Mouse (Mus musculus) intestine, embryonic 14.5 days (tissue): ENCODE measurements around the gene Olfr1388. TPM values are rescaled to one million over a fixed set of nuclear protein-coding genes. Genes with fewer than 3 reads are reported as not detected.
"Not testable (repeated sequence)": the region's sequence is repeated elsewhere in the genome, so short reads cannot be mapped to it uniquely, and the experiment has no call there.

Source experiments
- ATAC-seq: fragments of 200-750 bp; cut with Nextera tagmentation; replicated peaks from 2 replicates; pipeline ENCODE4 v1.8.0; 2017; ENCODE audit warnings: low read depth, moderate number of reproducible peaks, moderate TSS enrichment, moderate library complexity; ENCODE audit not compliant: low FRiP score, low TSS enrichment
- DNase-seq: peaks from one replicate; pipeline ENCODE4 v3.0.0-alpha.2; 2018; ENCODE audit warnings: low spot score
- H3K27ac ChIP-seq: fragments of 300-500 bp; sonication (generic); 2 replicates; pipeline ENCODE4 v1.5.1; 2014; ENCODE audit warnings: low read depth, mild to moderate bottlenecking, control low read depth
- H3K27me3 ChIP-seq: fragments of 300-500 bp; sonication (generic); replicated peaks from 2 replicates; pipeline ENCODE4 v1.6.1; 2014; ENCODE audit warnings: low read length, control low read depth; ENCODE audit not compliant: control insufficient read depth, insufficient read depth
- H3K36me3 ChIP-seq: fragments of 300-500 bp; sonication (generic); 2 replicates; pipeline ENCODE4 v1.6.1; 2014; ENCODE audit warnings: low read length, control low read depth; ENCODE audit not compliant: control insufficient read depth, insufficient read depth
- H3K4me1 ChIP-seq: fragments of 300-500 bp; sonication (generic); replicated peaks from 2 replicates; pipeline ENCODE4 v1.6.1; 2014; ENCODE audit warnings: low read length, control low read depth, mixed read lengths; ENCODE audit not compliant: control insufficient read depth, insufficient read depth
- H3K4me2 ChIP-seq: fragments of 300-500 bp; sonication (generic); 2 replicates; pipeline ENCODE4 v1.6.1; 2014; ENCODE audit warnings: low read length
- H3K4me3 ChIP-seq: fragments of 300-500 bp; sonication (generic); 2 replicates; pipeline ENCODE4 v1.5.1; 2014; ENCODE audit warnings: low read depth, low read length, control low read depth, mixed read lengths
- H3K9ac ChIP-seq: fragments of 300-500 bp; sonication (generic); 2 replicates; pipeline ENCODE4 v1.6.1; 2014; ENCODE audit warnings: mild to moderate bottlenecking, low read length
- H3K9me3 ChIP-seq: fragments of 300-500 bp; sonication (generic); 2 replicates; pipeline ENCODE4 v1.6.1; 2016; ENCODE audit warnings: low read length, control low read depth; ENCODE audit not compliant: control insufficient read depth
- WGBS: fragments of 180-500 bp; shearing (Covaris S2); extraction: QIAGEN DNeasy Blood & Tissue Kit; methylation state at CpG from one replicate; pipeline ENCODE4 v1.1.7; 2014; 5-methylcytosine and 5-hydroxymethylcytosine counted together
- polyA plus RNA-seq: library from polyadenylated mRNA; unstranded; fragments of >200 nt; fragmentation: Nextera tagmentation; extraction: Ambion mirVana; gene quantifications from 2 replicates; pipeline ENCODE4 v1.2.1, GENCODE M21; 2014

The Olfr1388 gene
- polyA plus RNA-seq, 1 experiment from 2014 or later = 0.15 TPM

DNA sequence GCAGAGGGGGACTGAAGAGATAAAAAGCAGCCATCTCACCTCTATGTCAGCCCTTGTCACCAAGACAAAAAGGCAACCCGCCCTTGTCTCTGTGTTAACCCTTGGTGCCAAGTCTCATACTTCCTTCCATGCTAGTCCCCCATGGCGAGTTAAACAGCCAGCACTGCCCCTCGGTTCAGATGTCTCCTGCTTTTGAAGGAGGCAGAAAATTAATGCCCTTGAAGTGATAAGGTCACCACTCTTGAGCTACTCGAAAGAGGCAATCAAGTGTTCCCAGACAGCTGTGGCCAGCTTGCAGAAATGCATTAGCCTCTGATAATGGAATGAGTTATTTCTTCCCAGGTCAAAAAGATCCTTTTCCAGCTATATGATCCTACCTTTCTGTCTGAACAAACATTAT, 49.5 kb downstream of the Olfr1388 start:
- Histone ChIP-seq H3K9ac (no peak overlapping the region), H3K4me1 (no peaks in the 10 kb centered on the region), H3K27me3 (no peaks in the 10 kb centered on the region), H3K9me3 (no peaks in the 10 kb centered on the region), H3K4me3 (no peak overlapping the region), H3K27ac (no peak overlapping the region), H3K36me3 (no peaks in the 10 kb centered on the region), H3K4me2 (no peak overlapping the region)
- no peak for DNase-seq
- ATAC-seq = no peak
- 41% methylated on average over 4 of the region's 4 CpGs for WGBS

DNA sequence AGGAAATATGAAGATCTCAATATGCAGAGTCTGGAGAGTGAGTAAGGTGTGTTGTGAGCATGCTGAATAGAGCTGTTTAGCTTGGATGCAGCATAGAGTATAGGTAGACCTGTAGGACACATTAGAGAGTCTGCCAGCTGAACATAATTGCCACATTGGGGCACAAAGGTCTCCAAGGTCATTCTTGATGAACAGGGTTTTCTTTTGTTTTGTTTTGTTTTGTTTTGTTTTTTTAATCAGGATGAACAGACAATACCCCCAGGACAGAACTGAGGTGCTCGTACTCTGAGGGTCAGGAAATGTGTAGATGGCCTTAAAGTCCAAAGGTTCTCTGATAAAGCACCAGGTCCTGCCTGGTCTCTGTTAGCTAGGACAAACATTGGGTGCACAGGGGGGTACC, 52.3 kb downstream of the Olfr1388 start, which contains the start of gene Olfr1385:
Gene Olfr1385 (plus strand): TSS at position 301 of the 400 bp plus-strand sequence.
- H3K4me2 ChIP-seq, ATAC-seq, H3K36me3 ChIP-seq, H3K27ac ChIP-seq, H3K4me3 ChIP-seq, H3K9me3 ChIP-seq, H3K9ac ChIP-seq, DNase-seq, H3K4me1 ChIP-seq, H3K27me3 ChIP-seq: not testable (repeated sequence)
- WGBS = 72% methylated on average over 1 of the region's 1 CpGs

Other genes with a start within 250 kb of the Olfr1388 start
- gene Btnl9, start 249.5 kb upstream of the Olfr1388 start, polyA plus RNA-seq = 1.8 and 3.0 TPM in 2 replicates
- gene Zfp62, start 233.3 kb upstream of the Olfr1388 start, polyA plus RNA-seq = 34.5 and 39.6 TPM in 2 replicates
- 52.9 and 55.4 TPM in 2 replicates for gene Mgat1, start 192.4 kb upstream of the Olfr1388 start, polyA plus RNA-seq
- 0.12 TPM in 1 of 2 replicates, not detected in the other for gene Olfr1393, start 158.3 kb upstream of the Olfr1388 start, polyA plus RNA-seq
- gene Olfr1392, start 151.3 kb upstream of the Olfr1388 start, polyA plus RNA-seq = not detected in 2 replicates
- not detected in 2 replicates for gene Olfr10, start 131.9 kb upstream of the Olfr1388 start, polyA plus RNA-seq
- gene Olfr1391, start 113.9 kb upstream of the Olfr1388 start, polyA plus RNA-seq = not detected in 2 replicates
- gene Olfr1390, start 101.4 kb upstream of the Olfr1388 start, polyA plus RNA-seq = not detected in 2 replicates
- not detected in 2 replicates for gene Olfr1389, start 13.6 kb upstream of the Olfr1388 start, polyA plus RNA-seq
- gene Olfr1387, start 18.7 kb downstream of the Olfr1388 start, polyA plus RNA-seq = not detected in 2 replicates
- not detected in 2 replicates for gene Olfr1386, start 28.4 kb downstream of the Olfr1388 start, polyA plus RNA-seq
- not detected in 2 replicates for gene Olfr1385, start 52.4 kb downstream of the Olfr1388 start, polyA plus RNA-seq
- not detected in 2 replicates for gene Olfr1384, start 70.1 kb downstream of the Olfr1388 start, polyA plus RNA-seq
- not detected in 2 replicates for gene Olfr1383, start 83.0 kb downstream of the Olfr1388 start, polyA plus RNA-seq
- not detected in 2 replicates for gene Olfr1382, start 91.6 kb downstream of the Olfr1388 start, polyA plus RNA-seq
- not detected in 2 replicates for gene Olfr1381, start 106.8 kb downstream of the Olfr1388 start, polyA plus RNA-seq
- not detected in 2 replicates for gene Olfr1380, start 120.3 kb downstream of the Olfr1388 start, polyA plus RNA-seq
- gene Flt4, start 172.6 kb downstream of the Olfr1388 start, polyA plus RNA-seq = 6.0 and 6.1 TPM in 2 replicates
- not detected in 2 replicates for gene Scgb3a1, start 227.0 kb downstream of the Olfr1388 start, polyA plus RNA-seq